Mouse (Mus musculus): ENCODE measurements around the gene Ndufaf2.
A peak's percentile ranks its signal among the peaks of the same experiment; 100 is the strongest.

The Ndufaf2 gene

GRCm38 (mm10) chr13:107955327-107956110 lies 202.9 kb downstream of the Ndufaf2 start:
- DNase-seq: peak; percentile 34

- no peak for DNase-seq
Observed at GRCm38 (mm10) chr13:107954445-107955261, 203.8 kb downstream of the Ndufaf2 start.

GRCm38 (mm10) chr13:107954100-107954444 lies 204.4 kb downstream of the Ndufaf2 start:
- DNase-seq: no peak

Data from kidney, postnatal 10 days (tissue).